Mouse (Mus musculus): ENCODE data around the gene Scn4b.

The Scn4b gene

GRCm38 (mm10) chr9:45125211-45125610 is 13.0 kb upstream of the Scn4b start:
- DNase-seq (ENCODE audit: low read depth, low spot score) = no peak

DNA sequence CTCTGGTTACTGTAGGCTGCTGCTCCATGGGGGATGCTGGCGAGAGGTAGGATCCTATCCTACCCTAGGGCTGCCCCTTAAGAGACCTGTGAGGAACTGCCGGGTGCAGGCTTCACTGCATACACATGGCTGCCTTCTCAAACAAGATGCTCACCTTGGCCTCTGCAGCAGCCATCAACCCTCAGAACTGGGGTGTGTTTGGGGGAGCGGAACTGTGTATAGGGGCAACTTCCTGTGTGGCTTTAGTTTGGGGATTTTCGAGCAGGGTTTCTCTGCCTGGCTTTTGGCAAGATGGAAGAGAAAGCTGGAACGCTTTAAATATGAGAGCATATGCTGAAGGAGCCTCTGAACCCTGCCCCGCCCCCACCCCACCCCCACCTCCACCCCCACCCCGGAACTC is 11.3 kb upstream of the Scn4b start:
- peak; percentile 44 for DNase-seq (ENCODE audit: low read depth, low spot score)

DNA sequence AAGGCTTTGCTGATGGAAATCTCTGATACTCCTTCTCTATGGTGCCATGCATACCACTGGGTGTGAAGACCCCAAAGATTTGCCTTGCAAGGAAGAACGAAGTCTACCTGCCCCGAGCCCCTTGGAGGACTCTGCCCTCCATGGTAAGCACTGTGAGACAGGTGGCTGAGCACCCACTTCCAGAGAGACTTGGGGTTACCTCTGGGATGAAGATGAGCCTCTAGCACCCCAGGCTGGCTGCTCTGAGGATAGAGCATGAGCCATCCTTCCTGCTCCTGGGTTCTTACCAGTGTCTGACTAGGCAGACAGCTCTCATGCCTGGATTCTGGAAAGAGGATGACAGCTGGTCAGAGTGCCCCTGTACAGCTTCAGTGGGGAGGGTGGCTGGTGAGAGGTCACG is 8.1 kb upstream of the Scn4b start:
- DNase-seq (ENCODE audit: low read depth, low spot score) = no peak

DNA sequence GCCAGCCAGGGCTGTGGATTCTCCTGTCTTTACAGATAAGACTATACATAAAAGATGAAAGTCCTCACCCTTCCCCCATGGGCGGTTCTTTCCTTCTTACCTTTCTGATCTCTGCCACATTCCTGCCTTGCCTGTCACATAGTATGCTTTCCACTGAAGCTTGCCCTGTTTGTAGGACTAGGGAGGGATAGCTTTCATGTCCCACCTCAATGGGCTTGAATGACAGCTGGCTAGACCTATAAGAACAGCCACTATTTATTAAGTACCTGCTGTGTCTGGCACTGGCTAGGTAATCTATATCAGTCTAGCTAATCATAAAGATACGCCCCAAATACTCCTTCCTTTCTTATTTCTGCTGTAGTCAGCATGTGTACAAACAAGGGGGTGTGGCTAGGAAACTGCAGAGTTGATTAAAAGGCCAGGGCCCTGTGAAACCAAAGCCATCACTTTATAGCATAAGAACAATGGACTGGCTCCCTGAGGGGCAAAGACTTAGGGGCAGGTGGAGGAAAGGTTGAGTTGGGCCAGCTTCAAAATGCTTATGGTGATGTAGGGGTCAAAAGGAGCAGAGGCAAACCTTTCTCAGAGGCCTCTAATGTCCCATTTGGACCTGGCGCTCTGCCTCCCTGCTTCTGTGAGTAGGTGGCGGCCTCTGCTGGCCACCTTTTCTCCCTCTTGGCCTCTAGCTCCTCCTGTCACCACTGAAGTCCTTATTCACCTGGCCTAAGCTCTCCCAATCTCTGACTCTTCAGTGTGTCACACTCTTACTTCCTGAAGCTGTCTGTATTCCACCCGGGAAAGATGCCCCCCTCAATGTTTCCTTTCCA is 4.5 kb upstream of the Scn4b start:
- peak; percentile 71 for DNase-seq (ENCODE audit: low read depth, low spot score)

- DNase-seq (ENCODE audit: low read depth, low spot score) = no peak
Observed at GRCm38 (mm10) chr9:45136442-45137169, 1.6 kb upstream of the Scn4b start.

DNA sequence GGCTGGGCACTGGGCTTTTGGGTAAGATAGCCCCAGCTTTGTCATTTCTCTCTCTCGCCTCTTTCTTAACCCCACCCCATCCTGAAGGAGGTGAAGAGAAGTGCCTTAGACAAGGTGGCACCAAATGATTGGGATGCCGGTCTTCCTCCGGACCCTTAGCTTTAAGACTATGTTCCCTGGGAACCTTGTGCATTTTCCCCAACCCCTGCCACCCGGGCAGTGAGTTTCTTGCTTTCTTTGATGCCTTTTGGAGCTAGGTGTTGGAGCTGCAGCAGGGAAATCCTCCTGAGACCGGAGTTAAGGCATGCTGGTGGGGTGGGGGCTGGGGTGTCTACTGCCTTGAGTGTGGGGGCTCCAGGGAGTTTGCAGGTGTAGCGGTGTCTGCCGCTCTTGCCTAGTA is 887 bp downstream of the Scn4b start:
- DNase-seq (ENCODE audit: low read depth, low spot score) = no peak

- no peak for DNase-seq (ENCODE audit: low read depth, low spot score)
Observed at GRCm38 (mm10) chr9:45140945-45141344, 2.8 kb downstream of the Scn4b start.

DNA sequence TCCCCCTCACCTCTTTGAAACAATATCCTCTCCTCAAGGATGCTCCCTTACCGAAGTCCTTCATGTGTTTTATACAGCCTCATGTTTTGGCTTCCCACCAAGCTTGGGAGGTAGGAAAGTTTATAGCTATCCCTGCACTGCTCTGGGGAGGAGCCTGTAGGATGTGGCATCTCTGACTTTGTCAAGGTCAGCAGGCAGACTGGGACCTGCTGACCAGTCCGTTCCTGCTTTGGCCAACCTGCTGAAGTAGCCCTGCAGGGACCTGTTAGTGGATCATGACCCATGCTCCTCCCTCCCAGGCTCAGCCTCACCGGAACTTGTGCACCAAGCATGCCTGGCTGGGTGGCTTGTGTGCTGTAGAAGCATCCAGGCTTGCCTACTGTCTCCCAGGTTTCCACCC is 4.5 kb downstream of the Scn4b start:
- no peak for DNase-seq (ENCODE audit: low read depth, low spot score)

DNA sequence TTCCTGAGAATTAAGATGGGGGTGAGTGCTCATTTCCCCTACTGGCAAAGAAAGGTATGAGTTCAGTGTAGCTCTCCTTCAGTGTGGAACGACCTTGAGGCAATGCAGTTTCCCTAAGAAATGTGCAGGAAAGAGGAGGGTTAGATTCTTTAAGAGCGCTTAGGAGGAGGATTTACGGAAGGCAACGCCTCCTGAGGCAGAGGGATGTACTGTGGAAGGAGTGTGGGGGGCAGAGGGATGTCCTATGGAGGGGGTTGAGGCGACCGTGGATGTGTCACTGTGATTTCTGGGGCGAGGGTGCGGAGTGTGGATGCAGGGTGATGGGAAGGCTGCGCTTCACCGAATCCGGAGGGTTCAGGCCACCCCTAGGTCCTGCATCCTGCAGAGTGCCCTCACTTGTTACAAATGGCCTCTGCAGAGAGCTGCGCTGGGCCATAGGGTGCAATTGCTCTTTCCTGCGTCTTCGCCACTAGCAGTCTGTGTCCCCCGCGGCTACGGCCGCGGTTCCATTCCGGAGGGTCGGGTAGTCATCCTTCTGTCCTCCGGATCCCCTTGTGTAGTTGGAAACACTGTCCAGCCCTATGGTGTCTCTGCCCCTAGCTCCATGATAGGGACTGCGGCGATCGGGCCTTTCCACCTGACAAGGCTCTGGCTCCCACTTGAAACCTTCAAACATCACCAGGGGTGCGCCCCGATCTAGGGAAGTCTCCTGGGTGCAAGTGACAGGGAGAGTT is 7.5 kb downstream of the Scn4b start:
- no peak for DNase-seq (ENCODE audit: low read depth, low spot score)

GRCm38 (mm10) chr9:45146267-45146597 is 8.0 kb downstream of the Scn4b start:
- peak; percentile 51 for DNase-seq (ENCODE audit: low read depth, low spot score)

DNA sequence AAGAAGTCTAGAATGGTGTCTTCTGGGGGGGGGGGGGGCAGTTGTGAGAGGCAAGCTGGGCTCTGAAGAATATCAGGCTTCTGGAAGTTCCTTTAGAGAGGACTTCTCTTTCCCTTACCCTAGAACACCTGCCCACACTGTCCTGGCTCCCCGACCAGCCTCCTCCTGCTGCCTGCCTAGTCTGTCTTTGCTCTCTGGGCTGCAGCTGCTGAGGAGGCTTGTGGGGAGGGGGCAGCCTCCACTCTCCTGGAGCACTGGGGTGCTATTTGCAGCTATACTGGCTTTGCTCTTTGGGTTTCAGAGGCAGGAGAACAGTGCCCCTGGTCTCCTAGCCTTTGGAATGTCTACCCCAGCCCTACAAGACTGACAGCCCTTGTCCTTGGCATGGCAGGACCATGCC is 12.7 kb downstream of the Scn4b start:
- DNase-seq (ENCODE audit: low read depth, low spot score) = no peak

DNA sequence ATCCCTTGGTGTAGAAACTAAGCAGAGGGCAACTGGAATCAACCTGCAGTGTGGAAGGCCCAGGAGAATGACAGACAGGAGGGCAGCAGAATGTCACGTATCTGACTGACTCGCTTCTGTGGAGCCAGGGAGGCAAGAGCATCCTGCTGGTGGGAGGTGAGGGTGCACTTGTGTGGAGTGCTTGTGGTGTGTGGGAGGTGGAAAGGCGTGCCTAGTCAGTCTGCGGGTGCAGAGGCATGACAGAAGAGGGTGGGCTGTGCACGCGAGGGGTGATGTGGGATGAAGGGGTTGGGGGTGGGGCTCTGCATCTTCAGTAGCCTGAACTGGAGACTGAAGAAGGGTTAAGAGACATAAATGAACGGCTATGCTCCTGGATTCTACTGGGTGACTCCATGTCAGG is 15.2 kb downstream of the Scn4b start:
- DNase-seq (ENCODE audit: low read depth, low spot score) = no peak

DNA sequence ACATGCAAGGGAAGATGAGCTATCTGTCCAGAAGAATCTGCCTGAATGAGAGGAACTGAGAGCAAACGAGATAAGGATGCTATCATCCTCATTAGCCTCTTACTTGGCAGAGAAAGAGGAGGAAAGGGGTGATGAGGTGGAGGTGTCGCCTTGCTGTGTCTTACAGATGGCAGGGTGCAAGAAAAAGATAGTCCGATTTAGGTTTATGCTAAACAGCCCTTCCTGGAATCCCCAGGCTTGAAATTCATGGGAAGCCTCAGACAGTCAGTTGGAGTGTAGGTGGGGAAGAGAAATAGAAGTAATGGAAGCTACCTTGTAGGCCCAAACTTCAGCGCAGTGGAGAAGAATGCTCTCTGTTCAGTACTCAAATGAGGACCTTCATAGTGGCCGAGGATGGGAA is 29.7 kb downstream of the Scn4b start:
- no peak for DNase-seq (ENCODE audit: low read depth, low spot score)

GRCm38 (mm10) chr9:45170150-45170549 is 32.0 kb downstream of the Scn4b start:
- no peak for DNase-seq (ENCODE audit: low read depth, low spot score)

GRCm38 (mm10) chr9:45171073-45171610 is 32.9 kb downstream of the Scn4b start:
- DNase-seq (ENCODE audit: low read depth, low spot score) = no peak

GRCm38 (mm10) chr9:45173475-45173874 is 35.3 kb downstream of the Scn4b start:
- DNase-seq (ENCODE audit: low read depth, low spot score) = no peak

- peak; percentile 80 for DNase-seq (ENCODE audit: low read depth, low spot score)
Observed at GRCm38 (mm10) chr9:45179282-45179681, 41.1 kb downstream of the Scn4b start.

DNA sequence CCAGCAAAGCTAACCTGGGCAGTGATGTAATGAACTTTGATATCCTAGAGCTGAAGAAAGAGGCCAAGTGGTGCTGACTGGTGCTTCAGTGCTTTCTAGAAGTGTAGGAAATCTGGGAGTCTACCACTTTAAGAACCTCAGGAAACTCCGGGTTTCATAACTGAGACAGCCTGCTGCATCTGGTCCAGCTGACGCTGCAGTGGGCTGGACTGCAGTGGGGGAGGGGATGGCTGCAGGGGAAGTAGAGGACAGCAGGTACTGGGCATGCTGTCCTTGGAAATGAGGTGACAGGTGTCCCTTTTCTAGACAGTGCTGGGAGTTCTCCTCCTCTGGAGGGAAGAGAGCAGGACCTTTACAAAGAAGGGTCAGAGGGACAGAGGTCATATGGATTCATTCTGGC is 43.6 kb downstream of the Scn4b start, which contains the start of gene BC049352:
Gene BC049352 (plus strand): TSS at position 238 of the 400 bp plus-strand sequence.
- no peak for DNase-seq (ENCODE audit: low read depth, low spot score)

GRCm38 (mm10) chr9:45182521-45182920 is 44.3 kb downstream of the Scn4b start:
- DNase-seq (ENCODE audit: low read depth, low spot score) = peak; percentile 63

GRCm38 (mm10) chr9:45183266-45183665 is 45.1 kb downstream of the Scn4b start:
- no peak for DNase-seq (ENCODE audit: low read depth, low spot score)

DNA sequence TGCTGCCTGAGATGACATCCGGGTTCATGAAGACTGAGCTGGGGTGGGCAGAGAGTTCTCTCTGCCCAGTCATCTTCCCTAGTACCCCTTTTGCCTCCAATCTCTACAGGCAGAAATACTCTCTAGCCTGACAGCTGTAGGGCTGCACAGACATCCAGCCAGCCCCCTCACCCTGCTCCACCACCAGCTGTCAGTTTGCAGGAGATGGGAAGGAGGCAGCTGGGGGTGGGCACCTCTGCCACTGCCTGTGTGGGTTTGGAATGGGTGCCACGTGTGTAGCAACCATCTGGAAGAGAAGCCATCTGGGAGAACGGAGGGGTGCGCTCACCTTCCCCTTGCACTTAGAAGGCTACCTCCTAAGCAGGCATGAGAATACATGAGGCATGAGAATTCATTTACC is 47.1 kb downstream of the Scn4b start:
- DNase-seq (ENCODE audit: low read depth, low spot score) = no peak

All from A20 (cell line).